Mouse (Mus musculus) MN1 (cell line): ENCODE measurements around the gene Dmrtc1c1.
"Not testable (repeated sequence)": the region's sequence is repeated elsewhere in the genome, so short reads cannot be mapped to it uniquely, and the experiment has no call there.

Experiments used
- DNase-seq: peaks from one replicate; pipeline ENCODE4 v3.0.0-alpha.2; 2016; ENCODE audit warnings: low spot score

Gene Dmrtc1c1

GRCm38 (mm10) chrX:102802663-102803062 lies at the start of gene Dmrtc1c1:
Gene Dmrtc1c1, plus strand, starts transcription at chrX:102802963.
- DNase-seq = not testable (repeated sequence)

- DNase-seq = no peak
Measured at GRCm38 (mm10) chrX:102765878-102766277, 36.9 kb upstream of the Dmrtc1c1 start.

GRCm38 (mm10) chrX:102812311-102812710 lies 9.5 kb downstream of the Dmrtc1c1 start:
- DNase-seq = no peak

- not testable (repeated sequence) for DNase-seq
Measured at GRCm38 (mm10) chrX:102854516-102854915, 51.8 kb downstream of the Dmrtc1c1 start, which contains the start of gene Dmrtc1c2. Gene Dmrtc1c2, minus strand, starts transcription at chrX:102854616.
